Mouse (Mus musculus): Measurements from ENCODE around the gene Hoxc8. TPM values are rescaled to one million over a fixed set of nuclear protein-coding genes. Genes with fewer than 3 reads are reported as not detected.

The Hoxc8 gene
- 10 to 100 TPM; 17.0 to 21.0 TPM for total RNA-seq (2021)
- long read RNA-seq, experiment 1, transcript Hoxc8-202 (1 exons, 2,223 nt), result minor isoform, 6 of 22 reads
- long read RNA-seq, experiment 1, transcript Hoxc8-201 (2 exons, 1,868 nt), result major isoform, 14 of 22 reads
- long read RNA-seq, experiment 1, partial matches to known transcripts, result 0 of 22 reads
- long read RNA-seq, experiment 1, other reads (novel, unspliced or antisense), result 2 of 22 reads
- long read RNA-seq, experiment 2, transcript Hoxc8-201 (2 exons, 1,868 nt), result major isoform, 32 of 36 reads
- long read RNA-seq, experiment 2, partial matches to known transcripts, result 0 of 36 reads
- long read RNA-seq, experiment 2, other reads (novel, unspliced or antisense), result 1 of 36 reads

GRCm38 (mm10) chr15:102990461-102991397, at the start of gene Hoxc8:
Gene Hoxc8, plus strand, starts transcription at chr15:102990607.
- peak; percentile 68 for DNase-seq

DNA sequence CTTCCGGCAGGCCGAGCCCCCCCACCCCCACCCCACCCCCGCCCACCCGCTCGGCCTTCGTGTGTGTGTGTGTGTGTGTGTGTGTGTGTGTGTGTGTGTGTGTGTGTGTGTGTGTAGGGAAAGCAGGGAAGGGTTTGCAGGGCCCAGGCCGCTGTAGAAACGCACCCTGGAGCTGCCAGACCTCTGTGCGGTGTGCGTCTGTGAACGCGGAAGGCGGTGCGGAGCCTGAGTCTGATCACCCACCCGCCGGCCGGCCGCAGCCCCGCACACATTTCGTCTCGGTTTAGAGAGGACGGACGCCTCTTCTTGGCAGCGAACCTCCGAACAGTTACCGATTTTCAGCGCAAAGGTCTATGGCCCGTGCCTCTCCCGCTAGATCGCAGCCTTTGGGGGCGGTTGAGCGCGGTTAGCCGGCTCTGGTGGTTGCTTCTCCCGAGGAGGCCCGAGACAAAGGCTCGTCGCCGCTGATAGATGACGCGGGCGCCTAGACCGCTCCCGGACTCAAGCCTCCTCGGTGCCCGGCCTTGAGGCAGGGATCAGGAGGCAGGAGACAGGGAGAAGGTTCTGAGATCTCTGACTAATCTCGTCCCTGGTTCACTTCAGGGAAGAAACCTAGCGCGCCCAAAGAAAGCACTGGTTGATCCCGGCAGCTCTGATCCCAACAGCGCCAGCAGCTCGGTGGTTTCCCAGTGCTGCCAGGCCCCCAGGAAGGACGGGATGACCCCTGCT, 47.5 kb upstream of the Hoxc8 start:
- DNase-seq, result no peak

GRCm38 (mm10) chr15:102943468-102943813, 47.0 kb upstream of the Hoxc8 start:
- no peak for DNase-seq

DNA sequence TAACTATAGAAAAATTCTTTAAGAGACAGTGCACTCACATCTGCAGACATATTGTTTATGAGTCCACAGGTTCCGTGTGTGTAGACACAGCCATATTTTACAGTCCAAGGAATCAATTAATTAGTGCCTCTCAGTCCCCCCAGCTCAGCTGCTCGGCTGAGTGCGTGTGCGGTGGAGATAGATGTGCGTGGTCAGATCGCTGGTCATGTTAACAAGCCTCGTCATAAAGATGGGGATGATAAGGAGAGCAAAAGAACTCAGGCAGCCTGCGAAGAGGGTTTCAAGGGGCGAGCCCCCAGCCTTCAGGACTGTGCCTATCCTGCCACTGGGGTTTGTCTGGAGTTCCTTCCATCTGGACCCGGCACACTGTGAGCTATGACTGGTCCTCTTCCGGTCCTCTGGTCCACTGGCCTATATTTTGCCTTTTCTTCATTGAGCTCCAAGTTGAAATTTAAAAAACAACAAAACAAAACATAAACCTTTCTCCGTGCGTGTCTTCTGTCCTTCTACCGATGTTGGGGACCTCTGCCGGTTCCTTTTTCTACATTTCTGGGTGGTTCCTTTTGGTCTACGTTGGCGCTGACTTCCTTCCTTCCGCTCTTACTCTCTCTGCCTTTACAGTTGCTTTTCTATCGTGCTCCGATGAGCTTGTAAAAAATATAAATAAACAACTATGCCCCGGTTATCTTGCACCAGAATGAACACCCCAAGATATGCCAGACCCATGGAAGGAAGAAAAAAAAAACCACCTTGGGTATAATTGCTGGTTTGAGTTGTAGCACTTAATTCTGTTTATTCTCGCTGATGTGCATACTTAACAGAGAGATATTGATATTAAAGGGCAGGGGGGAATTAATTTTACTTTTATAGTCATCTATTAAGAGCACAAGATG, 45.0 kb upstream of the Hoxc8 start:
- no peak for DNase-seq

DNA sequence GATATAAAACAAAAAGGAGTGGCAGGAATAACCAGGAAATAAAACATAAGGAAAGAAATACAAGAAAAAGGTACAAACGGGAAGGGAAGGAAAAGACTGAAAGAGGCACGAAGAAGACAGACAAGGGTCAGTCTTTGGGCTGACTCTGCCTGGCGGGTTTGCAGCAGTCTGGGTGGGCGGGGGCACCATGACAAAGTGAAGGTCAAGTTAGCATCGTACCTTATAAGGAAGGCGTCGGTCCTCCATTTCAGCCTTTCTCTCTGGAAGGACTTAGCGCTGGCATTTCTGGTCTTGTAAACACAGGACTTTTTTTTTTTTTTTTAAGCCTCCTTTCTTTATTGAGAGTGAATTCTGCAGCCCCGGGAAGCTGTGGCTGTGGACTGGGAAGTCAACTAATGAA, 43.1 kb upstream of the Hoxc8 start:
- DNase-seq, result no peak

DNA sequence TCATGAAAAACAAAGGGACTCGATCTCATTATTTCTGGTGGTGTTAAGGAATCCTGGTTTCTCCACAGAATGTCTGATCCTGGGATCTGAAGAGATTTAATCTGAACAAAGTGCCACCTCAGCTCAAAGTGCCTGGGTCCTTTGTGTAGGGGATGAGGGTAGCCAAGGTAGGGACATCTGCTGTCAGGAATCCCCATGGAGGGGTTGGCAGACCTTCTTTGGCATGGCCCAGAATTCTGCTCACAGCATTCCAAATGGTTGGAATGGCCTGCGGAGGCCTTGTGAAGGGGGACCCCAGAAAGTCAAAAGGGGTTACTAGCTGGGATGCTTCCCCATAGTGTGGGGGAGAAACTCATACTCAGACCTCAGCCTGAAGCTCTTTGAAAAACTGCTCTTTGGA, 41.6 kb upstream of the Hoxc8 start:
- no peak for DNase-seq

DNA sequence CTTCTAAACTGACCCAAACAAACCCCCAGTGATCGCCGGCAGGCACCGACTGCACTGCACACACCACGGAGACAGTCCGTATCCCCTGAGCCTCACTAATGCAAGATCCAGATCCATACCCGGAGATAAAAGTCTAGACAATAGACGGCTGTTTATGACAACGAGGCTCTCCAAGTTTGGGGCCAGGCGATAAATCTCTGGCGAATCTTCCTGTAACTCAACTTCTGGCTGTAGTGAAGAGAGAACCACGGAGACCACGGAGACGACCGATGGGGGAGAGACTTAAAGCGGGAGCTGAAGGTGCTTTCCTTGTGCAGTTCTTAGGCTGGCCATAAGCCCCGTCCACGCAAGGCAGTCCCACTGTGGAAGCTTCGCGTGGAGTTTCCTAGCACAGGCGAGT, 40.7 kb upstream of the Hoxc8 start:
- no peak for DNase-seq

DNA sequence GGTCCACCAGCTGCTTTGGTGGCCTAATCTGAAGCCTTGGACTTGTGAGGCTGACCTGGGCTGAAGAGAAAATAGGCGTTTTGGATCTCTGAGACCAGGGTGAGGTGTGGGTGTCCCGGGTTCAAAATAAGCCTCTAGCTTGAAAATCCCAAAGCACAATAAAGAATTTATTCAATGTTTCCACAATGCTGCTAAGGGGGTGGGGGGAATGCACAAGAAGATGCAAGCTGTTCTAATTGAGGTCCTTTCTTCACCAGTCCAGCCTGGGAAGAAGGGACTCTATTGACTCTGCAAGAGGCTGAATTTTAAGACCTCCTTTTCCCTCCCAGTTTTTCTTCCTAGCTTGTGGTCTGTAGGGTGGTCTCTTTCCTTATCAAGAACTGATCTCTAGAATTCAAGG, 39.5 kb upstream of the Hoxc8 start:
- no peak for DNase-seq

DNA sequence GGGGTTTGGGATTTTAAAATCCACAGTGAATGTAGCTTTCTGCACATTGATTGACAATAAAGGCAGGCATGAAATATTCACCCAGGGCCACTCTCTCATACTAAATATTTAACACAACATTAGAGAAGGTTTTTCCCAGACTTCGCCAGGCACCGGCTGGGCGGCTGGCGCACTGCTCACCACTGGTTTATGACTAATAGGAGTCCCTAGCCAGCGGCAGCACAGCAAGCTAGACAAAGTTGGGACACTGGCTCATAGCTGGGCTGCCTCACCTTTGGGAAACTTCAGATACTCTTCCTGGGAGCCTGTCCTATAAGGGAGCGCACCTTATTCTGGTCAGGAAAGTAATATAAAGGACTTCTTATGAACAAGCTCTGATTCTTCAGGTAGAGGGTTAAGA, 36.8 kb upstream of the Hoxc8 start:
- no peak for DNase-seq

DNA sequence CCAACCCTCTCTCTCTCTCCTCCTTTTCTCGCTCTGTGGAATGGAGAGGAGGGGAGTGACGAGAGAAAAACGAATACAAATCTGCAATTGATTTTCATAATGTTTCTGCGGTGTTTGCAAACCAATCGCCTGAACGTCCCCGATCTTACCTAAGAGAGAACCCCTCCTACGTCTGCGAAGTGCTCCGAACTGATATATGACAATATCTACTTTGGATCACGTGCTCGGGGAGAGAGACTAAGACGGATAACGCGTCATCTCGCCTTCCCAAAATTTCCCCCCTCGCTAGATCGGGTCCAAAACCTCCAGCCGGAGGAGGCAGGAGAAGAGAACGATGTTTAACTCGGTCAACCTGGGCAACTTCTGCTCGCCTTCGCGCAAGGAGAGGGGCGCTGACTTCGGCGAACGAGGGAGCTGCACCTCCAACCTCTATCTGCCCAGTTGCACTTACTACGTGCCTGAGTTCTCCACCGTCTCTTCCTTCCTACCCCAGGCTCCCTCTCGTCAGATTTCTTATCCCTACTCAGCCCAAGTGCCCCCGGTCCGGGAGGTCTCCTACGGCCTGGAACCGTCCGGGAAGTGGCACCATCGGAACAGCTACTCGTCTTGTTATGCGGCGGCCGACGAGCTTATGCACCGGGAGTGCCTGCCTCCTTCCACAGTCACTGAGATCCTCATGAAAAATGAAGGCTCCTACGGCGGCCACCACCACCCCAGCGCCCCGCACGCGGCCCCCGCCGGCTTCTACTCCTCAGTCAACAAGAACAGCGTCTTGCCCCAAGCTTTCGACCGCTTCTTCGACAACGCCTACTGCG, 36.0 kb upstream of the Hoxc8 start, which contains the start of gene Hoxc11:
Hoxc11 (plus strand) TSS at position 236 of the 815 bp plus-strand sequence.
- no peak for DNase-seq

DNA sequence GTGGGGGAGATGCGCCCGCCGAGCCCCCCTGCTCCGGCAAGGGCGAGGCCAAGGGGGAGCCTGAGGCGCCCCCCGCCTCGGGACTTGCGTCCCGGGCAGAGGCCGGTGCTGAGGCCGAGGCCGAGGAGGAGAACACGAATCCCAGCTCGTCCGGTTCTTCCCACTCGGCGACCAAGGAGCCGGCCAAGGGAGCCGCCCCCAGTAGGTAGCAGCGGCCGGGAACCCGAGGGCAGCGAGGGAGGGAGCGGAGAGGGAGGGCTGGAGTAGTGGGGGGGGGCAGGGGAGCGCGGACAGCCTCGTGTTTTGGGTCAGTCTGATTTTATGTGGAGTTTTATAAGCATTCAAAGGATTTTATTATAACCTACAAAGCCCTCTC, 35.4 kb upstream of the Hoxc8 start:
- DNase-seq, result no peak

GRCm38 (mm10) chr15:102955833-102956640, 34.4 kb upstream of the Hoxc8 start:
- no peak for DNase-seq

DNA sequence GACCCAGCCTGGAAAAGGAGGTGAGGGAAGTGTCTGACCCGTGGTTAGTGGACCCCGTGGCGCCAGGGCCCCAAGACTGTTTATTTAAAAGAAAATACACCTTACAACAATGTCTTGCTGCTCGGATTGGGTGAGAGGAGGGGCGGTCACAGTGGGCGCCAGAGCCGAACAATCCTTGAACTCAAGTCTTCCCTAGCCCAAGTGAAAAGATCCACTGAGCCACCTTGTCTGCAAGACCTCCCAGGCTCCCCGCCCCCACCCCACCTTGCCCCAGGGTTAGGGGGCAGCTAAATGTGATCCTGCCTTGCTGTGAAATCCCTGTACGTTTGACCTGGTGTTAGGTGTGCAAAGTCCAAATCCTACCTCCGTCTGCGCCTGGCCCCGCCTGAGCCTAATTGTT, 33.5 kb upstream of the Hoxc8 start:
- DNase-seq, result no peak

DNA sequence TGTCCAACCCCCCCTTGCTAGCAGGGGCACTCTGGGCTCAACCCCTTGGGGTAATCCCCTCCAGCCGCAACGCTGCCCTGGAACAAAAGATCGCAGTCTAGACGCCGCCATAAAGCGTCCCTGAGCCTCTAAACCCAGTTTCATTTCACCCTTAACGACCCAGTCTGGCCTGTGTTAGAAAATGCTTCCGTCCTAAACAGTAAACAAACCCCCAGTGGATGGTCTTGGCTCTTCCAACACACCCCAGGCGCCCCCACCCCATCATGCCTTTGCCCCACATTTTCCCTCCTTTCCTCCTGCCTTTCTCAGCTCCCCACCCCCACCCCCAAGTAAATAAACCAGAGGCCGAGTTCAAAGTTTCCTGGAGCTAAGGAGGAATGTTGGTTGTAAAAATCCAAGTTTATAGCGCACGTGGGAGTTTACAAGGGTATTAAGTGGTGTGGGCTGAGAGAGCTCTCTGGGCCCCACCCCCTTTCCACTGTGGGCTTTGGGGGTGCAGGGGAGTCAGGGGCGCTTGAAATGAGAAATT, 30.7 kb upstream of the Hoxc8 start:
- DNase-seq, result no peak

DNA sequence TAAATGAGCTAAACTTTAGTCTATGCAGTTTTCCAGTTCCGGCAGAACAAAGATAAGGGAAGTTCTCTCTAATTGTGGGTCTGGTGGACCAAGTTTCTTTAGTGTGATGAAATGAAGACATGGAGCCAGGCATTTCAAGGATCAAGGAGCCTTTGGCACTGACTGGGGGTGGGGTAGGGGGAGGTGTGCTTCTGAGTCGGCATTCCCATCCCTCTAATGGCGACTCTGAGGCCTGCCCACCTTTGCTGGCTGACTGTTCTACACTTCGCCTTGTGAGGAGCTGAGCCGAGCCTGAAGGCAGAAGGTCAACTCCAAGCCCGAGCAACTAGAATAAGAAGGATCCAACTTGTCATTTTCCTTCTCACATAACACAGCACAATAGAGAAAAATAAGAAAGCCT, 28.7 kb upstream of the Hoxc8 start:
- DNase-seq, result no peak

- no peak for DNase-seq
Observed at GRCm38 (mm10) chr15:102962492-102962891, 27.9 kb upstream of the Hoxc8 start.

DNA sequence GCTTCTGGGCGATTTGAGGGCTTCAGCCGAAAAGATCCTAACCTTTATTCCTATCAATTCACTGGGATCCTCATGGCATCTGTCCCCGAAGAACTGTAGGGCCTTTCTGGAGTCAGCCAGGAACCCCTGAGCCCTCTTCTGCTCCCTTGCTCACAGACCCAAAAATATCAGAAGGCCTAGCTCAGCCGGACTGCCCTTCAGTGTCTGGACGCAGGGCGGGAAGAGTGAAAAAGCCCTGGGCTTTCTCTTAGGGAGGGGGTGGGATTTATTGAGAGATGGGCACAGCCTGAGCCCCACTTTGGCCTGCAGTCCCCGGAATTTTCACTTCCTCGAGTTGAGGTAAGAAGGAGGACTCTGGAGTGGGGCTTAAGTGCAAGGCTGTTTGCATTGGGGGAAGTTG, 27.1 kb upstream of the Hoxc8 start:
- DNase-seq, result no peak

DNA sequence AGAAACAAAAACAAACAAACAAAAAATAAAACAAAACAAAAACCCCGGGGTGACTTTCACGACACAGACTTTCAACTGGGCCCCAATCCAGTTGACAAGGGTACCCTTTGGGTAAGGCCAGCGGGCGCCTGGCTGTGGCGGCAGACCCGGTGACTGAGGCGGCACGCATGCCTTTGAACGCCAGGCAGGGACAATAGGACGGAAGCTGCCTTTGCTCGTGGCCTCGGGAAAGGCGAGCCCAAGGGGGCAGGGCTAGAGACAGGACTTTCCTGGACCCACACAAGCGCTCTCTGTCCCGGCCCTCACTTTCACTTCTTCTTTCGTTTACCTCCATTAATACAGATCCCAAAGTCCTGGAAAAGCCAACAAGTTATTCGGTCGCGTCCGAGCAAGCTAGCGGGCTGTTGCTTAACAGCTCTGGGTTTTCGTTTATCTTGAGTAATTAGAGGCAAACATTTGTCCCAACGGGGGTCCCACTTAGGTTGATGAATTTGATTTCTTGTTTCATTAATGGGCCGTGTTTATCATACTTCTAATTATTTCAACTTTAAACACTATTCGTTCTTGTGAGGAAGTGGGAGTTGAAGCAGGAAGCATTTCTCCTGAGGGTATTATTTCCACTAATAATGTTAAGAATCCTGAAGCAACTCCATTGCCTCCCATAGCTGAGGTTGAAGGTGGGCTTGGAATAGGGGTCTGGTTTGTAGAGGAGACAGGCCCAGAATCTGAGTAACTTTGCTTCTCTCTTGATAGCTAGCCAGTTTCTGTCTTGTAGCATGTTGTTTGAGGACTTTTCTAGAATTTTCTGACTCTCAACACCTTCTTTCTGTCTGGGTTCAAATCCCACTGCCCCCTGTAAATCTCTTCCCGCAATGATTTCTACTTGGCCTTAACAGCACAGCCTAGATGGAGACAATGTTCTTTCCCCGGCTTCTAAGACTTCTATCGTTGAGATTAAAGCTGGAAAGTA, 26.5 kb upstream of the Hoxc8 start:
- no peak for DNase-seq

All from adrenal gland, postnatal 10 days (tissue).